Mouse (Mus musculus): ENCODE data around the gene Col4a3bp. TPM values are rescaled to one million over a fixed set of nuclear protein-coding genes. Genes with fewer than 3 reads are reported as not detected.

Gene Col4a3bp
- polyA plus RNA-seq, 1 experiment: 13.9 TPM

GRCm38 (mm10) chr13:96516249-96516648 is 26.2 kb upstream of the Col4a3bp start:
- TF ChIP-seq USF1 (IDR thresholded peaks at IDR 0.05; ENCODE audit: low read depth) (no peak), CTCF (IDR thresholded peaks at IDR 0.05; ENCODE audit: control insufficient read depth, insufficient read depth, insufficient read length) (no peak), MYOG (IDR thresholded peaks at IDR 0.05; ENCODE audit: control insufficient read depth, extremely low read depth, insufficient read length) (no peak), CEBPB (IDR thresholded peaks at IDR 0.05; ENCODE audit: low read depth) (no peak), MAX (IDR thresholded peaks at IDR 0.05) (no peak), FOSL1 (IDR thresholded peaks at IDR 0.05; ENCODE audit: insufficient read depth, low read length, poor library complexity, severe bottlenecking) (no peak), MYOD1 (IDR thresholded peaks at IDR 0.05; ENCODE audit: control insufficient read depth, insufficient read length, low read depth) (no peak)
- Histone ChIP-seq H3K79me2 (ENCODE audit: control insufficient read depth, insufficient read depth) (peaks cover 32% of the 10 kb centered on the region), H3K36me3 (ENCODE audit: control insufficient read depth, insufficient read depth) (peaks cover 28% of the 10 kb centered on the region), H3K79me3 (ENCODE audit: low read depth) (peaks cover 15% of the 10 kb centered on the region), H3K27me3 (ENCODE audit: control insufficient read depth, insufficient read depth, insufficient read length) (no peaks in the 10 kb centered on the region), H3K4me3 (ENCODE audit: insufficient read depth, poor library complexity, severe bottlenecking) (no peak overlapping the region), H3ac (ENCODE audit: control insufficient read depth, insufficient read length, low read depth) (no peak overlapping the region)

DNA sequence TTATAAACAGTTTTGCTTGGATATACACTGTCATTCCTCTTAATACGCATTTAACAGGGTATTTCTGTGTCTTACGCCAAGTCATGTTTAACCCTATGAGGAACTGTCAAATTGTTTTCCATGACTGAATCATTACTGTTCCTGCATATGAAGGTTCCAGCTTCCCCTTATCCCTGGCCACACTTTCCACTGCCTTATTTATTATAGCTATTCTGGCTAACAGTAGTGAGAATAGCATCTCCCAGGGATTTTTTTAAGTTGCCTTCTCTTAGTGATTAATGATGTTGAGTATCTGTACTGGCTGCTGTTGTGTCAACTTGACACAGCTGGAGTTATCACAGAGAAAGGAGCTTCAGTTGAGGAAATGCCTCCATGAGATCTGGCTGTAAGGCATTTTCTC is 25.1 kb upstream of the Col4a3bp start:
- TF ChIP-seq MYOD1 (IDR thresholded peaks at IDR 0.05; ENCODE audit: control insufficient read depth, insufficient read length, low read depth): no peak
- no peak for TF ChIP-seq MYOG (IDR thresholded peaks at IDR 0.05; ENCODE audit: control insufficient read depth, extremely low read depth, insufficient read length)
- TF ChIP-seq MAX (IDR thresholded peaks at IDR 0.05): no peak
- TF ChIP-seq USF1 (IDR thresholded peaks at IDR 0.05; ENCODE audit: low read depth): no peak
- TF ChIP-seq CTCF (IDR thresholded peaks at IDR 0.05; ENCODE audit: control insufficient read depth, insufficient read depth, insufficient read length): no peak
- no peak for TF ChIP-seq CEBPB (IDR thresholded peaks at IDR 0.05; ENCODE audit: low read depth)
- TF ChIP-seq FOSL1 (IDR thresholded peaks at IDR 0.05; ENCODE audit: insufficient read depth, low read length, poor library complexity, severe bottlenecking): no peak
- H3ac ChIP-seq (ENCODE audit: control insufficient read depth, insufficient read length, low read depth): no peak overlapping the region
- peaks cover 28% of the 10 kb centered on the region for H3K36me3 ChIP-seq (ENCODE audit: control insufficient read depth, insufficient read depth)
- no peak overlapping the region for H3K4me3 ChIP-seq (ENCODE audit: insufficient read depth, poor library complexity, severe bottlenecking)
- peaks cover 42% of the 10 kb centered on the region for H3K79me2 ChIP-seq (ENCODE audit: control insufficient read depth, insufficient read depth)
- H3K27me3 ChIP-seq (ENCODE audit: control insufficient read depth, insufficient read depth, insufficient read length): no peaks in the 10 kb centered on the region
- H3K79me3 ChIP-seq (ENCODE audit: low read depth): peaks cover 23% of the 10 kb centered on the region

- Histone ChIP-seq H3K27me3 (ENCODE audit: control insufficient read depth, insufficient read depth, insufficient read length) (no peaks in the 10 kb centered on the region), H3ac (ENCODE audit: control insufficient read depth, insufficient read length, low read depth) (no peak overlapping the region), H3K79me3 (ENCODE audit: low read depth) (peaks cover 35% of the 10 kb centered on the region), H3K36me3 (ENCODE audit: control insufficient read depth, insufficient read depth) (peaks cover 12% of the 10 kb centered on the region), H3K79me2 (ENCODE audit: control insufficient read depth, insufficient read depth) (peaks cover 71% of the 10 kb centered on the region), H3K4me3 (ENCODE audit: insufficient read depth, poor library complexity, severe bottlenecking) (no peak overlapping the region)
- TF ChIP-seq MYOD1 (IDR thresholded peaks at IDR 0.05; ENCODE audit: control insufficient read depth, insufficient read length, low read depth) (no peak), MAX (IDR thresholded peaks at IDR 0.05) (no peak), CTCF (IDR thresholded peaks at IDR 0.05; ENCODE audit: control insufficient read depth, insufficient read depth, insufficient read length) (no peak), MYOG (IDR thresholded peaks at IDR 0.05; ENCODE audit: control insufficient read depth, extremely low read depth, insufficient read length) (no peak), CEBPB (IDR thresholded peaks at IDR 0.05; ENCODE audit: low read depth) (no peak), USF1 (IDR thresholded peaks at IDR 0.05; ENCODE audit: low read depth) (no peak), FOSL1 (IDR thresholded peaks at IDR 0.05; ENCODE audit: insufficient read depth, low read length, poor library complexity, severe bottlenecking) (no peak)
Measured at GRCm38 (mm10) chr13:96521294-96521693, 21.1 kb upstream of the Col4a3bp start.

- Histone ChIP-seq H3K79me2 (ENCODE audit: control insufficient read depth, insufficient read depth) (peaks cover 92% of the 10 kb centered on the region), H3ac (ENCODE audit: control insufficient read depth, insufficient read length, low read depth) (no peak overlapping the region), H3K4me3 (ENCODE audit: insufficient read depth, poor library complexity, severe bottlenecking) (no peak overlapping the region), H3K36me3 (ENCODE audit: control insufficient read depth, insufficient read depth) (peaks cover 23% of the 10 kb centered on the region), H3K27me3 (ENCODE audit: control insufficient read depth, insufficient read depth, insufficient read length) (no peaks in the 10 kb centered on the region), H3K79me3 (ENCODE audit: low read depth) (peaks cover 64% of the 10 kb centered on the region)
- TF ChIP-seq USF1 (IDR thresholded peaks at IDR 0.05; ENCODE audit: low read depth): no peak
- no peak for TF ChIP-seq MYOD1 (IDR thresholded peaks at IDR 0.05; ENCODE audit: control insufficient read depth, insufficient read length, low read depth)
- TF ChIP-seq MAX (IDR thresholded peaks at IDR 0.05): no peak
- no peak for TF ChIP-seq CEBPB (IDR thresholded peaks at IDR 0.05; ENCODE audit: low read depth)
- no peak for TF ChIP-seq FOSL1 (IDR thresholded peaks at IDR 0.05; ENCODE audit: insufficient read depth, low read length, poor library complexity, severe bottlenecking)
- TF ChIP-seq MYOG (IDR thresholded peaks at IDR 0.05; ENCODE audit: control insufficient read depth, extremely low read depth, insufficient read length): no peak
- TF ChIP-seq CTCF (IDR thresholded peaks at IDR 0.05; ENCODE audit: control insufficient read depth, insufficient read depth, insufficient read length): no peak
Measured at GRCm38 (mm10) chr13:96527022-96527421, 15.4 kb upstream of the Col4a3bp start.

- peaks cover 23% of the 10 kb centered on the region for H3K36me3 ChIP-seq (ENCODE audit: control insufficient read depth, insufficient read depth)
- no peak for TF ChIP-seq USF1 (IDR thresholded peaks at IDR 0.05; ENCODE audit: low read depth)
- no peak for TF ChIP-seq CTCF (IDR thresholded peaks at IDR 0.05; ENCODE audit: control insufficient read depth, insufficient read depth, insufficient read length)
- no peak for TF ChIP-seq MYOG (IDR thresholded peaks at IDR 0.05; ENCODE audit: control insufficient read depth, extremely low read depth, insufficient read length)
Measured at GRCm38 (mm10) chr13:96527856-96528255, 14.6 kb upstream of the Col4a3bp start.

DNA sequence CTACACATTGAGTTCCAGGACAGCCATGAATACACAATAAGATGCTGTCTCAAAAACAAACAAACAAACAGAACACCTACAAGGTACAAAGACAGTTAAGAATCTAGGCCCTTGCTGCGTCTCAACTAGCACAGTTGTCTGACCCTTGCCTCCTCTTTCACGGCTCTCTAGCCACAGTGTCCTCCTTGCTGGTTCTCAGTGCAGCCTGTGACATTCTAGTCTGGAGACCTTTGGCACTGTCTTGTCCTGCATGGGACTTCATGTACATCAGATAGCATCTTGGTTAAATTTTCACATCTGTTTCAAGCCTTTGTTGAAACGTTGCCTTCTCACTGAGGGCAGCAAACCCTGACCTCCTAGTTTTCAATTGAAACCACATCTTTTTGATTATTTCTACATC is 13.6 kb upstream of the Col4a3bp start:
- Histone ChIP-seq H3K4me3 (ENCODE audit: insufficient read depth, poor library complexity, severe bottlenecking) (no peak overlapping the region), H3ac (ENCODE audit: control insufficient read depth, insufficient read length, low read depth) (no peak overlapping the region), H3K36me3 (ENCODE audit: control insufficient read depth, insufficient read depth) (peaks cover 23% of the 10 kb centered on the region), H3K27me3 (ENCODE audit: control insufficient read depth, insufficient read depth, insufficient read length) (no peaks in the 10 kb centered on the region), H3K79me3 (ENCODE audit: low read depth) (peaks cover 71% of the 10 kb centered on the region), H3K79me2 (ENCODE audit: control insufficient read depth, insufficient read depth) (peaks cover 90% of the 10 kb centered on the region)
- TF ChIP-seq FOSL1 (IDR thresholded peaks at IDR 0.05; ENCODE audit: insufficient read depth, low read length, poor library complexity, severe bottlenecking) (no peak), CTCF (IDR thresholded peaks at IDR 0.05; ENCODE audit: control insufficient read depth, insufficient read depth, insufficient read length) (no peak), MYOD1 (IDR thresholded peaks at IDR 0.05; ENCODE audit: control insufficient read depth, insufficient read length, low read depth) (no peak), MAX (IDR thresholded peaks at IDR 0.05) (no peak), MYOG (IDR thresholded peaks at IDR 0.05; ENCODE audit: control insufficient read depth, extremely low read depth, insufficient read length) (no peak), USF1 (IDR thresholded peaks at IDR 0.05; ENCODE audit: low read depth) (no peak), CEBPB (IDR thresholded peaks at IDR 0.05; ENCODE audit: low read depth) (no peak)

More at GRCm38 (mm10) chr13:96527856-96528255, 14.6 kb upstream of the Col4a3bp start:
- Histone ChIP-seq H3K4me3 (ENCODE audit: insufficient read depth, poor library complexity, severe bottlenecking) (no peak overlapping the region), H3K27me3 (ENCODE audit: control insufficient read depth, insufficient read depth, insufficient read length) (no peaks in the 10 kb centered on the region), H3K79me3 (ENCODE audit: low read depth) (peaks cover 69% of the 10 kb centered on the region), H3K79me2 (ENCODE audit: control insufficient read depth, insufficient read depth) (peaks cover 94% of the 10 kb centered on the region), H3ac (ENCODE audit: control insufficient read depth, insufficient read length, low read depth) (no peak overlapping the region)
